Mouse (Mus musculus): Measurements from ENCODE around the gene Chka. TPM values are rescaled to one million over a fixed set of nuclear protein-coding genes. Genes with fewer than 3 reads are reported as not detected.

Chka gene
- total and polyA plus RNA-seq, 3 experiments = 9.5 to 12.5 (median 10.7) TPM

DNA sequence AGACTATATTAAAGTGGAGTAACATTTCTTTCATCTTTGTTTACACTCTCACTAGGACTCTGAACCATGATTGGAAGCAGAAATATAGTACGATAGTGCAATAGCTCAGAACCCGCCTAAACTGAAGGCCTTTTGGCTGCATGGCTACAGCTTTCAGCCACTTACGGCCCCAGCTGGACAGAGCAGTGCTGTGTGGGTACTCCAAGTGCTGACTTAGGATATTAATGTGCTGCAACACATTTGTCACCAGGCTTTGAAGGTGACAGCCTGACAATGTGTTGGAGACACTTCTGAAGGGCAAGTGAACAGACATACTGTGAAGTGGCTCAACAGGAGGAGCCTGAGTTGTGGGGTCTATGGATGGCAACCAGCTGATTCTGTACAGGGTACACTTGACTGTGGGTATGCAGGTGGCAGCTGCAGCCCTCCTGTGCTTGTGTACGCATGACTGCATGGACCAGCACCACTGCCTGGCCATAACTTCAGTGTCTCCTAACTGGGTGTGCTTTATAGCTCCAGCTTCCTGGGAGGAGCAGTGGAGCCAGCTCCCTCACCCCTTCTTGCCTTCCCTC lies 42.1 kb downstream of the Chka start:
- intact Hi-C loops (cut with DNase I) = no loop called here

DNA sequence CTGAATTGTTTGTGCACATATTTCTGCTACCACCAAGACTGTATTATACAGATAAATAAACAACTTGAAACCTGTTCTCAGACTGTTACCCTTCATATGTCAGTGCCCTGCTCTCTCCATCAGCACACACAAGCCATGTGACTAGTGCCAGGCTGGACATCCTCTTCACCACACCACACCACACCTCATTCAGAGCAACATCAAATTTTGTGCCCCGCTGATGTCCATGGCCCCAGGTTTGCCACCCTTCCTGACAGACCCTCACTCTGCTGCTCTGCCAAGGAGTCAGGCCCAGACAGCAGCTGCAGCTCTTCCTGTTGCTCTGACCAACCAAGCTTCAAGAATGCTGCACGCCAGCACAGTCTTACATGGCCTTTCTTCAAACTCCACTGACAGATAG lies 42.7 kb downstream of the Chka start:
- H3K4me1 ChIP-seq (ENCODE audit: control insufficient read depth, insufficient read depth, low read length) = 0 out of 2 replicates have a peak, but pooled peaks cover 1% of the 10 kb centered on the region
- 95% methylated on average over 2 of the region's 2 CpGs for WGBS
- H3K27me3 ChIP-seq (ENCODE audit: control insufficient read depth, insufficient read depth, low read length) = no peaks in the 10 kb centered on the region
- H3K27ac ChIP-seq = no peak overlapping the region
- no peak overlapping the region for H3K9ac ChIP-seq (ENCODE audit: low read depth, low read length)
- TF ChIP-seq EP300 (IDR thresholded peaks at IDR 0.05; ENCODE audit: insufficient read depth, low read depth, low read length) (no peak), CTCF (IDR thresholded peaks at IDR 0.05) (no peak), POLR2A (IDR thresholded peaks at IDR 0.05; ENCODE audit: insufficient read depth, low read depth, low read length) (no peak)
- intact Hi-C loops (cut with DNase I) = no loop called here
- no peaks in the 10 kb centered on the region for H3K36me3 ChIP-seq (ENCODE audit: control insufficient read depth, insufficient read depth, low read length)
- no peak overlapping the region for H3K4me3 ChIP-seq
- H3K79me2 ChIP-seq (replicated peaks; ENCODE audit: control insufficient read depth, insufficient read depth, low read length) = no peaks in the 10 kb centered on the region
- DNase-seq = no peak

More for the DNA sequence above, 42.1 kb downstream of the Chka start:
- DNase-seq = no peak
- Histone ChIP-seq H3K79me2 (replicated peaks; ENCODE audit: control insufficient read depth, insufficient read depth, low read length) (no peaks in the 10 kb centered on the region), H3K4me1 (ENCODE audit: control insufficient read depth, insufficient read depth, low read length) (0 out of 2 replicates have a peak, but pooled peaks cover 1% of the 10 kb centered on the region), H3K27ac (no peak overlapping the region), H3K9ac (ENCODE audit: low read depth, low read length) (no peak overlapping the region), H3K36me3 (ENCODE audit: control insufficient read depth, insufficient read depth, low read length) (no peaks in the 10 kb centered on the region), H3K4me3 (no peak overlapping the region), H3K27me3 (ENCODE audit: control insufficient read depth, insufficient read depth, low read length) (no peaks in the 10 kb centered on the region)
- TF ChIP-seq EP300 (IDR thresholded peaks at IDR 0.05; ENCODE audit: insufficient read depth, low read depth, low read length) (no peak), POLR2A (IDR thresholded peaks at IDR 0.05; ENCODE audit: insufficient read depth, low read depth, low read length) (no peak), CTCF (IDR thresholded peaks at IDR 0.05) (no peak)
- 66% methylated on average over 4 of the region's 4 CpGs for WGBS

DNA sequence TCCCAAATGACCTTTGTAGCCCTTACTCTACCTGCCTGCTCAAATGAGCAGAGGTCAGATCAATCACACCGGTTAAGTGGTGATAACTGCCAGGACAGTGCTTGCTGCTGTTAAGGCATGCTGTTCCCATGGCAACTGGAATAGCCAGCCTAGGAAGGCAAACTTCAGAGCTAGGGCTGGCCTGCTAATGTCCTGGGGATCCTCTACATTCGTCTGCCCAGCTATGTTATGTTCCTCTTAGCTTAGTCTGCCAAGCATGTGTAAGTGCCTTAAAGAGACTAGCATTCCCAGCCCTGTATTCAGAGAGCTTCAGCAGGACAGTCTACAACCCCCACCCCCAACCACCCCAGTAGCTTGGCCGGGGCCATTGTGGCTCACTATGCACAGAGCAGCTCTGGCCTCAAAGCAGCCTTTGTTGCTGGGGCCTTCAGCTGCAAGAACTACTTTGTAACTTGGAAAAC lies 43.6 kb downstream of the Chka start:
- no peak for DNase-seq
- intact Hi-C loops (cut with DNase I) = no loop called here
- Histone ChIP-seq H3K27ac (no peak overlapping the region), H3K9ac (ENCODE audit: low read depth, low read length) (no peak overlapping the region), H3K79me2 (replicated peaks; ENCODE audit: control insufficient read depth, insufficient read depth, low read length) (no peaks in the 10 kb centered on the region), H3K36me3 (ENCODE audit: control insufficient read depth, insufficient read depth, low read length) (no peaks in the 10 kb centered on the region), H3K4me1 (ENCODE audit: control insufficient read depth, insufficient read depth, low read length) (0 out of 2 replicates have a peak, but pooled peaks cover 1% of the 10 kb centered on the region), H3K4me3 (no peak overlapping the region), H3K27me3 (ENCODE audit: control insufficient read depth, insufficient read depth, low read length) (no peaks in the 10 kb centered on the region)
- 61% methylated on average over 3 of the region's 3 CpGs for WGBS
- no peak for TF ChIP-seq POLR2A (IDR thresholded peaks at IDR 0.05; ENCODE audit: insufficient read depth, low read depth, low read length)
- no peak for TF ChIP-seq EP300 (IDR thresholded peaks at IDR 0.05; ENCODE audit: insufficient read depth, low read depth, low read length)
- TF ChIP-seq CTCF (IDR thresholded peaks at IDR 0.05) = no peak

DNA sequence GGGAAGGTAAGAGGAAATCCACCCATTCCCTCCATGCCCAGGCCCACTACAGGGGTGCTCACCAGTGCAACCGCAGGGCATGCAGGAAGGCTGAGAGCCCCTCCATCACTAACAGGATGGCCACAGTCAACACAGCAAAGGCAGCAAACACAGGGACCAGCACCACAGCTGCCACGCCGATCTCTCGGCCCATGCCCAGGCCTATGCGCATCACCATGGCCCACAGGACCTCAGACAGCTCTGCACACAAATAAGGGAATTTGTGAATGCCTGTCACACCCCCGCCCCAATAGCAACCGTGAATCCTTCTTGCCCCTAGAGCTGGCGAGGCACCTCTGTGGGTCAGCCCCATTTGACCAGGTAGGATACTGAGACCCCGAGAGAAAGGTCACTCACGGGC lies 44.6 kb downstream of the Chka start:
- no peaks in the 10 kb centered on the region for H3K79me2 ChIP-seq (replicated peaks; ENCODE audit: control insufficient read depth, insufficient read depth, low read length)
- H3K4me3 ChIP-seq = no peak overlapping the region
- no peak overlapping the region for H3K9ac ChIP-seq (ENCODE audit: low read depth, low read length)
- no peak for DNase-seq
- H3K27ac ChIP-seq = no peak overlapping the region
- 0 out of 2 replicates have a peak, but pooled peaks cover 1% of the 10 kb centered on the region for H3K4me1 ChIP-seq (ENCODE audit: control insufficient read depth, insufficient read depth, low read length)
- H3K27me3 ChIP-seq (ENCODE audit: control insufficient read depth, insufficient read depth, low read length) = no peaks in the 10 kb centered on the region
- TF ChIP-seq EP300 (IDR thresholded peaks at IDR 0.05; ENCODE audit: insufficient read depth, low read depth, low read length) (no peak), CTCF (IDR thresholded peaks at IDR 0.05) (no peak), POLR2A (IDR thresholded peaks at IDR 0.05; ENCODE audit: insufficient read depth, low read depth, low read length) (no peak)
- 93% methylated on average over 10 of the region's 10 CpGs for WGBS
- no peaks in the 10 kb centered on the region for H3K36me3 ChIP-seq (ENCODE audit: control insufficient read depth, insufficient read depth, low read length)
- intact Hi-C loops (cut with DNase I) = no loop called here

DNA sequence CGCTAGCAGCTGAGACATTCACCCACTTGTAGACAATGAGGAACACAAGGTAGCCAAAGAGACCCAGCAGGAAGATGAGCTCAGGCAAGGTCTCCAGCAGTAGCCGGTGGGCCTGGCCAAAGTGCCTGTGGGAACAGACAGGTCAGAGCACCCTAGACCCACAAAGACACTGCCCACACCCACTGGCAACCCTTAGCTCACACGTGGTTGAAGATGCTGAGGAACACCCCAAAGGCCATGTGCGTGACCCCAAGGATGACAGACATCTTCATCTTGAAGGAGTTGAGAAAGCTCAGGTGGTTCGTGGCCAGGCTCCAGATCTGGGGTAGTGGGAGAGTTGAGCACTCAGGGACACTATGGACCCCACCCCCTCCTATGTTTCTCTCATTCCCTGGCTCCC lies 46.0 kb downstream of the Chka start:
- TF ChIP-seq CTCF (IDR thresholded peaks at IDR 0.05) = no peak
- no peak for TF ChIP-seq POLR2A (IDR thresholded peaks at IDR 0.05; ENCODE audit: insufficient read depth, low read depth, low read length)
- no peak for TF ChIP-seq EP300 (IDR thresholded peaks at IDR 0.05; ENCODE audit: insufficient read depth, low read depth, low read length)
- Histone ChIP-seq H3K27me3 (ENCODE audit: control insufficient read depth, insufficient read depth, low read length) (no peaks in the 10 kb centered on the region), H3K36me3 (ENCODE audit: control insufficient read depth, insufficient read depth, low read length) (no peaks in the 10 kb centered on the region), H3K9ac (ENCODE audit: low read depth, low read length) (no peak overlapping the region), H3K4me1 (ENCODE audit: control insufficient read depth, insufficient read depth, low read length) (0 out of 2 replicates have a peak, but pooled peaks cover 1% of the 10 kb centered on the region), H3K4me3 (no peak overlapping the region), H3K79me2 (replicated peaks; ENCODE audit: control insufficient read depth, insufficient read depth, low read length) (no peaks in the 10 kb centered on the region), H3K27ac (no peak overlapping the region)
- WGBS = 92% methylated on average over 5 of the region's 5 CpGs
- intact Hi-C loops (cut with DNase I) = no loop called here
- DNase-seq = no peak

DNA sequence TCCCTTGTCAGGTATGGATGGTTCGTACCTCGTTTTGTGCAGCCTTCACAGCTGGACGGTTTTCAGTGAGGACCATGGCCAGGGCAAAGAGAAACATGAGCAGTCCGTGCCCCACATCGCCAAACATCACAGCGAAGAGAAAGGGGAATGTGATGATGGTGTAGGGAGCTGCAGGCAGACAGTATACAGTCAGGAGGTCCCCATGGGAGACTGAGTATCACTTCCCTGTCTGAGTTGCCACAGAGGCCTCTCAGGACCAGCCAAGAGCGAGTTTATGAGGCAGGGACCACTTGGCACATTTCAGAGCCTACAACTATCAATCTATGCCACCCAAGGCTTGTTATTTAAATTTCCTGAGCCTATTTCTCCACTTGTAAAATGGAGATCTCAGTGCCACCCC lies 47.4 kb downstream of the Chka start:
- Histone ChIP-seq H3K9ac (ENCODE audit: low read depth, low read length) (no peak overlapping the region), H3K27ac (no peak overlapping the region), H3K4me1 (ENCODE audit: control insufficient read depth, insufficient read depth, low read length) (no peaks in the 10 kb centered on the region), H3K27me3 (ENCODE audit: control insufficient read depth, insufficient read depth, low read length) (no peaks in the 10 kb centered on the region), H3K4me3 (no peak overlapping the region), H3K79me2 (replicated peaks; ENCODE audit: control insufficient read depth, insufficient read depth, low read length) (0 out of 2 replicates have a peak, but pooled peaks cover 1% of the 10 kb centered on the region), H3K36me3 (ENCODE audit: control insufficient read depth, insufficient read depth, low read length) (no peaks in the 10 kb centered on the region)
- 84% methylated on average over 7 of the region's 7 CpGs for WGBS
- intact Hi-C loops (cut with DNase I) = no loop called here
- TF ChIP-seq CTCF (IDR thresholded peaks at IDR 0.05) (no peak), EP300 (IDR thresholded peaks at IDR 0.05; ENCODE audit: insufficient read depth, low read depth, low read length) (no peak), POLR2A (IDR thresholded peaks at IDR 0.05; ENCODE audit: insufficient read depth, low read depth, low read length) (no peak)
- no peak for DNase-seq
